Mouse (Mus musculus) brain, embryonic 18.5 days (tissue): Measurements from ENCODE around the gene Ano2.

Source experiments
- DNase-seq: peaks from one replicate; pipeline ENCODE4 v3.0.0-alpha.2; 2012; ENCODE audit warnings: low read depth, low spot score

Gene Ano2

GRCm38 (mm10) chr6:126053136-126053535 lies 362.9 kb downstream of the Ano2 start:
- DNase-seq, result no peak

- no peak for DNase-seq
These were observed 367.5 kb downstream of the Ano2 start for GRCm38 (mm10) chr6:126057706-126058105.

GRCm38 (mm10) chr6:126080531-126080930 lies 390.3 kb downstream of the Ano2 start:
- no peak for DNase-seq

- DNase-seq, result no peak
These were observed 396.2 kb downstream of the Ano2 start for GRCm38 (mm10) chr6:126086321-126086950.

- DNase-seq, result no peak
These were observed 398.5 kb downstream of the Ano2 start for GRCm38 (mm10) chr6:126088489-126089265.
